Mouse (Mus musculus) lung, postnatal 4 days (tissue): ENCODE data around the gene Gsg1l.

Experiments used
- DNase-seq, 2 experiments: peaks; one replicate each; pipeline ENCODE4 v3.0.0; 2021

Gsg1l gene

GRCm38 (mm10) chr7:125933356-125934244 is 148.6 kb downstream of the Gsg1l start:
- DNase-seq: no peak

GRCm38 (mm10) chr7:125931602-125932001 is 150.6 kb downstream of the Gsg1l start:
- no peak for DNase-seq

GRCm38 (mm10) chr7:125924044-125924443 is 158.2 kb downstream of the Gsg1l start:
- no peak for DNase-seq

GRCm38 (mm10) chr7:125920801-125921200 is 161.4 kb downstream of the Gsg1l start:
- DNase-seq: no peak

GRCm38 (mm10) chr7:125900386-125901161 is 181.6 kb downstream of the Gsg1l start:
- DNase-seq: no peak

GRCm38 (mm10) chr7:125899916-125900315 is 182.3 kb downstream of the Gsg1l start:
- no peak for DNase-seq

GRCm38 (mm10) chr7:125899036-125899435 is 183.2 kb downstream of the Gsg1l start:
- peak; percentile 54 to 79 for DNase-seq

- DNase-seq: no peak
These were observed 185.2 kb downstream of the Gsg1l start for GRCm38 (mm10) chr7:125897059-125897458.

GRCm38 (mm10) chr7:125893621-125894020 is 188.6 kb downstream of the Gsg1l start:
- no peak for DNase-seq

GRCm38 (mm10) chr7:125888373-125888772 is 193.8 kb downstream of the Gsg1l start:
- peak; percentile 36 to 77 for DNase-seq

- DNase-seq: no peak
These were observed 194.4 kb downstream of the Gsg1l start for GRCm38 (mm10) chr7:125887761-125888160.

- DNase-seq: peak; percentile 23 to 72
These were observed 195.1 kb downstream of the Gsg1l start for GRCm38 (mm10) chr7:125887124-125887523.

GRCm38 (mm10) chr7:125886116-125886680 is 196.0 kb downstream of the Gsg1l start:
- no peak for DNase-seq

GRCm38 (mm10) chr7:125883232-125883631 is 199.0 kb downstream of the Gsg1l start:
- DNase-seq: no peak

GRCm38 (mm10) chr7:125878040-125878439 is 204.2 kb downstream of the Gsg1l start:
- DNase-seq: peak in 1 of 2 experiments; percentile 24

GRCm38 (mm10) chr7:125873971-125874495 is 208.2 kb downstream of the Gsg1l start:
- peak in 1 of 2 experiments; percentile 20 for DNase-seq

- DNase-seq: no peak
These were observed 209.3 kb downstream of the Gsg1l start for GRCm38 (mm10) chr7:125872874-125873273.

GRCm38 (mm10) chr7:125872202-125872580 is 210.0 kb downstream of the Gsg1l start:
- no peak for DNase-seq

- no peak for DNase-seq
These were observed 210.6 kb downstream of the Gsg1l start for GRCm38 (mm10) chr7:125871404-125872201.

- DNase-seq: peak in 1 of 2 experiments; percentile 56
These were observed 213.6 kb downstream of the Gsg1l start for GRCm38 (mm10) chr7:125868570-125868969.

GRCm38 (mm10) chr7:125865234-125865633 is 217.0 kb downstream of the Gsg1l start:
- no peak for DNase-seq

GRCm38 (mm10) chr7:125864026-125864425 is 218.2 kb downstream of the Gsg1l start:
- no peak for DNase-seq
